ENCODE assay signal across 8 mouse cellular contexts in genomic region chr7:25241062-25241461, GRCm38 (mm10). TPM values are rescaled to one million over a fixed set of nuclear protein-coding genes. Genes with fewer than 3 reads are reported as not detected.
DNase-seq lines count a peak whose midpoint lies in the region; ATAC-seq lines count a peak whose summit lies in the region.

No protein-coding gene starts in this region.

- ATAC-seq in embryonic facial prominence, embryonic 13.5 days (ENCODE audit: insufficient number of reproducible peaks, insufficient read depth, low FRiP score, low TSS enrichment, low read depth) = no peak
- ATAC-seq in heart, embryonic 13.5 days (ENCODE audit: extremely low read depth, insufficient number of reproducible peaks, low FRiP score, low TSS enrichment) = no peak
- ATAC-seq in midbrain, embryonic 14.5 days (ENCODE audit: low FRiP score, low TSS enrichment) = no peak

- WGBS in embryonic facial prominence, embryonic 13.5 days = 40% methylated on average over 2 of the region's 2 CpGs
- 19% methylated on average over 2 of the region's 2 CpGs for WGBS in heart, embryonic 13.5 days
- WGBS in midbrain, embryonic 14.5 days = 25% methylated on average over 2 of the region's 2 CpGs

- H3K4me2 ChIP-seq in embryonic facial prominence, embryonic 13.5 days = no peak overlapping the region
- H3K4me2 ChIP-seq in heart, embryonic 13.5 days = no peak overlapping the region
- no peak overlapping the region for H3K4me2 ChIP-seq in midbrain, embryonic 14.5 days (ENCODE audit: low read length)

- no peak overlapping the region for H3K4me3 ChIP-seq in embryonic facial prominence, embryonic 13.5 days
- no peak overlapping the region for H3K4me3 ChIP-seq in heart, embryonic 13.5 days
- no peak overlapping the region for H3K4me3 ChIP-seq in midbrain, embryonic 14.5 days (replicated peaks; ENCODE audit: low read depth, low read length)

- H3K36me3 ChIP-seq in embryonic facial prominence, embryonic 13.5 days = peaks cover 52% of the 10 kb centered on the region
- H3K36me3 ChIP-seq in heart, embryonic 13.5 days = peaks cover 57% of the 10 kb centered on the region
- no peaks in the 10 kb centered on the region for H3K36me3 ChIP-seq in midbrain, embryonic 14.5 days (ENCODE audit: control insufficient read depth, insufficient read depth, low read length)

- H3K27ac ChIP-seq in embryonic facial prominence, embryonic 13.5 days = peak overlapping the region; percentile 64
- H3K27ac ChIP-seq in heart, embryonic 13.5 days (replicated peaks) = peak overlapping the region; percentile 70
- no peak overlapping the region for H3K27ac ChIP-seq in midbrain, embryonic 14.5 days (replicated peaks; ENCODE audit: low read depth, low read length)

- no peaks in the 10 kb centered on the region for H3K27me3 ChIP-seq in embryonic facial prominence, embryonic 13.5 days
- H3K27me3 ChIP-seq in heart, embryonic 13.5 days (replicated peaks) = no peaks in the 10 kb centered on the region
- H3K27me3 ChIP-seq in midbrain, embryonic 14.5 days (ENCODE audit: control insufficient read depth, insufficient read depth, low read length) = no peaks in the 10 kb centered on the region

- peaks cover 50% of the 10 kb centered on the region for H3K4me1 ChIP-seq in embryonic facial prominence, embryonic 13.5 days
- H3K4me1 ChIP-seq in heart, embryonic 13.5 days = peaks cover 70% of the 10 kb centered on the region
- H3K4me1 ChIP-seq in midbrain, embryonic 14.5 days (ENCODE audit: control insufficient read depth, insufficient read depth, low read length) = peaks cover 18% of the 10 kb centered on the region

- H3K9me3 ChIP-seq in embryonic facial prominence, embryonic 13.5 days = no peaks in the 10 kb centered on the region
- H3K9me3 ChIP-seq in heart, embryonic 13.5 days = no peaks in the 10 kb centered on the region
- H3K9me3 ChIP-seq in midbrain, embryonic 14.5 days (ENCODE audit: control insufficient read depth, low read length) = no peaks in the 10 kb centered on the region

- peak overlapping the region; percentile 49; the same call in 1 of the 2 replicates for H3K9ac ChIP-seq in embryonic facial prominence, embryonic 13.5 days
- H3K9ac ChIP-seq in heart, embryonic 13.5 days = peak overlapping the region; percentile 41; the same call in 1 of the 2 replicates
- no peak overlapping the region for H3K9ac ChIP-seq in midbrain, embryonic 14.5 days (replicated peaks; ENCODE audit: low read length)

- peak; percentile 76 for DNase-seq in adrenal gland, postnatal 10 days
- DNase-seq in adrenal gland, postnatal 4 days (ENCODE audit: low spot score in 2 of 2) = no peak
- DNase-seq in 416B (ENCODE audit: low read depth) = peak; percentile 46
- peak; percentile 75 to 85 for DNase-seq in layer of hippocampus, postnatal 14 days (ENCODE audit: low spot score in 2 of 2)
- peak; percentile 66 for DNase-seq in midbrain, embryonic 14.5 days
- no peak for DNase-seq in natural killer cell, adult 2 months (ENCODE audit: low spot score in 2 of 2)

RNA-seq across cellular contexts. Expression of gene Gsk3a, which starts 3.4 kb away (rescaled TPM):
- 10 to 100 TPM; 92.5 to 96.7 TPM for total RNA-seq in adrenal gland, postnatal 10 days (2021)
- 10 to 100 TPM; 84.8 to 89.3 TPM for total RNA-seq in adrenal gland, postnatal 4 days (2021)
- polyA plus RNA-seq in embryonic facial prominence, embryonic 13.5 days (2015; fragmentation: Nextera tagmentation; extraction: Ambion mirVana) = 11.4 and 14.4 TPM in 2 replicates
- 7.8 and 8.2 TPM in 2 replicates for polyA plus RNA-seq in heart, embryonic 13.5 days (2015; fragmentation: Nextera tagmentation; extraction: Ambion mirVana)
- 100 to 1,000 TPM; 184 to 190 TPM for total RNA-seq in layer of hippocampus, postnatal 14 days (2021)
- 20.7 and 26.0 TPM in 2 replicates for polyA plus RNA-seq in midbrain, embryonic 14.5 days (2014; fragmentation: Nextera tagmentation; extraction: Ambion mirVana)

RNA-seq across cellular contexts. Expression of gene Erf, which starts 9.5 kb away (rescaled TPM):
- total RNA-seq in adrenal gland, postnatal 10 days (2021) = 10 to 100 TPM; 33.0 to 42.3 TPM
- total RNA-seq in adrenal gland, postnatal 4 days (2021) = 10 to 100 TPM; 47.5 to 50.4 TPM
- polyA plus RNA-seq in embryonic facial prominence, embryonic 13.5 days (2015; fragmentation: Nextera tagmentation; extraction: Ambion mirVana) = 22.2 and 25.3 TPM in 2 replicates
- 11.2 and 14.3 TPM in 2 replicates for polyA plus RNA-seq in heart, embryonic 13.5 days (2015; fragmentation: Nextera tagmentation; extraction: Ambion mirVana)
- 10 to 100 TPM; 41.0 to 47.2 TPM for total RNA-seq in layer of hippocampus, postnatal 14 days (2021)
- 2.2 and 4.8 TPM in 2 replicates for polyA plus RNA-seq in midbrain, embryonic 14.5 days (2014; fragmentation: Nextera tagmentation; extraction: Ambion mirVana)

RNA-seq across cellular contexts. Expression of gene Zfp526, which starts 19.8 kb away (rescaled TPM):
- total RNA-seq in adrenal gland, postnatal 10 days (2021) = 10 to 100 TPM in 1 of 2 experiments, 1 to 10 TPM in 1; 9.2 to 11.8 TPM
- 10 to 100 TPM; 15.9 to 16.3 TPM for total RNA-seq in adrenal gland, postnatal 4 days (2021)
- 2.9 and 3.4 TPM in 2 replicates for polyA plus RNA-seq in embryonic facial prominence, embryonic 13.5 days (2015; fragmentation: Nextera tagmentation; extraction: Ambion mirVana)
- polyA plus RNA-seq in heart, embryonic 13.5 days (2015; fragmentation: Nextera tagmentation; extraction: Ambion mirVana) = 2.1 TPM in 2 replicates
- total RNA-seq in layer of hippocampus, postnatal 14 days (2021) = 10 to 100 TPM in 1 of 2 experiments, 1 to 10 TPM in 1; 9.0 to 10.2 TPM
- 2.5 TPM in 2 replicates for polyA plus RNA-seq in midbrain, embryonic 14.5 days (2014; fragmentation: Nextera tagmentation; extraction: Ambion mirVana)

RNA-seq across cellular contexts. Expression of gene Dedd2, which starts 20.6 kb away (rescaled TPM):
- 10 to 100 TPM; 14.8 to 16.9 TPM for total RNA-seq in adrenal gland, postnatal 10 days (2021)
- 10 to 100 TPM; 15.6 to 16.4 TPM for total RNA-seq in adrenal gland, postnatal 4 days (2021)
- 8.7 and 9.9 TPM in 2 replicates for polyA plus RNA-seq in embryonic facial prominence, embryonic 13.5 days (2015; fragmentation: Nextera tagmentation; extraction: Ambion mirVana)
- polyA plus RNA-seq in heart, embryonic 13.5 days (2015; fragmentation: Nextera tagmentation; extraction: Ambion mirVana) = 5.3 and 6.6 TPM in 2 replicates
- total RNA-seq in layer of hippocampus, postnatal 14 days (2021) = 10 to 100 TPM; 24.9 to 25.6 TPM
- 15.7 and 15.9 TPM in 2 replicates for polyA plus RNA-seq in midbrain, embryonic 14.5 days (2014; fragmentation: Nextera tagmentation; extraction: Ambion mirVana)

RNA-seq across cellular contexts. Expression of gene Cic, which starts 26.4 kb away (rescaled TPM):
- 100 to 1,000 TPM in 1 of 2 experiments, 10 to 100 TPM in 1; 92.7 to 116 TPM for total RNA-seq in adrenal gland, postnatal 10 days (2021)
- 100 to 1,000 TPM; 162 to 174 TPM for total RNA-seq in adrenal gland, postnatal 4 days (2021)
- 46.2 and 47.4 TPM in 2 replicates for polyA plus RNA-seq in embryonic facial prominence, embryonic 13.5 days (2015; fragmentation: Nextera tagmentation; extraction: Ambion mirVana)
- polyA plus RNA-seq in heart, embryonic 13.5 days (2015; fragmentation: Nextera tagmentation; extraction: Ambion mirVana) = 22.9 and 23.4 TPM in 2 replicates
- total RNA-seq in layer of hippocampus, postnatal 14 days (2021) = 100 to 1,000 TPM; 209 to 228 TPM
- polyA plus RNA-seq in midbrain, embryonic 14.5 days (2014; fragmentation: Nextera tagmentation; extraction: Ambion mirVana) = 47.3 and 52.0 TPM in 2 replicates

Comparison
In these comparisons a context has a peak if more than half of its experiments do, and no peak if none do; other contexts are left out.
1. DNase-seq: peak in adrenal gland, postnatal 10 days (single experiment), 416B (single experiment), layer of hippocampus, postnatal 14 days (2 of 2) and midbrain, embryonic 14.5 days (single experiment); none in adrenal gland, postnatal 4 days (0 of 2) and natural killer cell, adult 2 months (0 of 2).